Mouse (Mus musculus): ENCODE measurements around the gene Zfp266. TPM values are rescaled to one million over a fixed set of nuclear protein-coding genes. Genes with fewer than 3 reads are reported as not detected.

Zfp266 gene
- polyA plus RNA-seq (2012; ENCODE audit: low replicate concordance): 0.92 and 1.7 TPM in 2 replicates

GRCm38 (mm10) chr9:20521306-20521957 is at the start of gene Zfp266:
Gene Zfp266, minus strand, starts transcription at chr9:20521417.

DNA sequence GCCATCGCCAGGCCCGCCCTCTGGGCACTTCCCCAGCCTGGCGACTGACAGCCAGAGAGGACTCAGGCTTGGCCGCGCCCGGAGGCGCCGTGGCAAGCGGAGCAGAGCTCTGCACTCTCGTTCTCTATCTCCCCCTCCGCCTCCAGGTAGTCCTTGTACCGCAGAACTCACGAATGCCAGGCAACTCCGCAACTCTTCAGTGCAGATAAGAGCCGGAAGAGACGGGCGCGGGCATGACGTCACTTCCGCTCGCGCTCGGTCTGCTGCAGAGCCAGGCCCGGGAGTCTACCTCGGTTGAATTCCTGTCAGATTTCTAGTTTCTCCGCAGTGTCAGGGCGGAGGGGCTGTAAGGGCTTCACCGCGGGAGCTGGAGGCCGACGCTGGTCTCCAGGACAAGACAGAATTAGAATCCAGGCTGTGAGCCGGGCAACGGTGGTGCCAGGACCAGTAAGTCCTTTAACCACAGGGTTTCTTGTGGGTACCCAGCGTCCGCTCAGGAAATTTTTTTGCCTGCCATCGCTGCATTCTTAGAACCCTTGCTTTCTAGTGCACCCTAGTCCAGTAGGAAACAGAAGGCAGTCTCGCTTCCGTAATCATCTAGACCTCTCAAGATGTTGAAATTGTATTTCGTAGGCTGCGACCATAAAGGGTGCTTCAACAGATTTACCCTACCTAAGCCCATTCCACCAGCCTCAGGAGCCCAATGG is 28.5 kb downstream of the Zfp266 start, which contains the start of gene Zfp426:
Gene Zfp426, minus strand, starts transcription at position 220 of the 707 bp plus-strand sequence.

DNA sequence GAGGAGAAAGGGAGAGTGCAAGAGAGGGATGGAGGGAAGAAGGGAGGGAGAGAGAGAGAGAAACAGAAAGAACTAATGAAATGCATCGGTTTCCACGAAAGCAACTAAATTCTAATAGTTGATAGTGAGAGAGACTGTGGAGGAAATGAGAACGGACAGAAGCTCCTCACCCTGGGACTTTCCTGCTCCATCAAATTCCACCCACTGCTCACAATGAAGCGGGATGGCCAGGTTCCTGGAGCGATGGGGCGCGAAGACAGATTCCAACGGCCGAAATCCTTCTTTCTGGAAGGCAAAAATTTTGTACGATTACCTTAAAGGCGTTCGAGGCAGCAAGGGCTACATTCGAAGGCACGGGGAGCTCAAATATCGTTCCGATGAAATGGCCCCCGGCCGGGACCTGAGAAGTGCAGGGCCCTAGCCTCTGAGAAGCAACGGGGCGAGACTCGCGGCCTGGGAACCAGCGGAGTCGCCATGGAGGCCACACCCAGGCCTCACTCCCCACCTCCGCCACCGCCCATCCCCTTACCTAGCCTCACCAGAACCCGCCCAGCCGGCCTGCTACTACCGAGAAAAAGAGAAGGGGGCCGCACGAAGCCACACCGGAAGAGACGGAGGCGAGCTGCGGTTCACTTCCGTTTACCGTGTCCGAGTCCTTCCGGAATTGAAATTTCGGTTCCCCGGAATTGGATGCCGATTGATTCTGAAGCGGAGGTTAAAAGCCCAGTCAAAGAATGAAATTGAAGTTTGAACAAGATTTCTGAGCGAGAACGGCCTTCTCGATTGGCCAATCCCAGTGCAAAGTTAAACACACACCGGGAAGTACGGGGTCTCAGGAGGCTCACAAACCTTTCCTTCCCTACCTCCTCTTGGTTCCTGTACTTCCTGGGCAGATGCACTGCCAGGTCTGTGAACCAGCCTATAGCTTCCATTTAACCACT is 61.6 kb downstream of the Zfp266 start, which contains the start of gene Zfp26:
Gene Zfp26, minus strand, starts transcription at position 786 of the 941 bp plus-strand sequence.

Other genes with a start within 250 kb of the Zfp266 start
- gene Olfr39, start 239.1 kb downstream of the Zfp266 start, polyA plus RNA-seq (2012; ENCODE audit: low replicate concordance): not detected in 2 replicates
- gene Olfr873, start 222.9 kb downstream of the Zfp266 start, polyA plus RNA-seq (2012; ENCODE audit: low replicate concordance): not detected in 2 replicates
- not detected in 2 replicates for gene Olfr18, start 185.3 kb downstream of the Zfp266 start, polyA plus RNA-seq (2012; ENCODE audit: low replicate concordance)
- gene Zfp560, start 136.2 kb downstream of the Zfp266 start, polyA plus RNA-seq (2012; ENCODE audit: low replicate concordance): 0.25 and 1.2 TPM in 2 replicates
- gene Zfp26, start 61.3 kb downstream of the Zfp266 start, polyA plus RNA-seq (2012; ENCODE audit: low replicate concordance): 0.29 and 0.77 TPM in 2 replicates
- 6.2 and 8.7 TPM in 2 replicates for gene Zfp426, start 28.7 kb downstream of the Zfp266 start, polyA plus RNA-seq (2012; ENCODE audit: low replicate concordance)
- gene Zfp846, start 59.9 kb upstream of the Zfp266 start, polyA plus RNA-seq (2012; ENCODE audit: low replicate concordance): 6.8 and 10.8 TPM in 2 replicates
- gene Ubl5, start 121.5 kb upstream of the Zfp266 start, polyA plus RNA-seq (2012; ENCODE audit: low replicate concordance): 13.0 and 20.5 TPM in 2 replicates
- gene Fbxl12, start 123.3 kb upstream of the Zfp266 start, polyA plus RNA-seq (2012; ENCODE audit: low replicate concordance): 38.3 and 85.5 TPM in 2 replicates
- 11.2 and 13.1 TPM in 2 replicates for gene Pin1, start 130.7 kb upstream of the Zfp266 start, polyA plus RNA-seq (2012; ENCODE audit: low replicate concordance)
- 0.10 TPM in 1 of 2 replicates, not detected in the other for gene Olfm2, start 224.9 kb upstream of the Zfp266 start, polyA plus RNA-seq (2012; ENCODE audit: low replicate concordance)